Mouse (Mus musculus): ENCODE results near the gene Ak2.

The Ak2 gene

DNA sequence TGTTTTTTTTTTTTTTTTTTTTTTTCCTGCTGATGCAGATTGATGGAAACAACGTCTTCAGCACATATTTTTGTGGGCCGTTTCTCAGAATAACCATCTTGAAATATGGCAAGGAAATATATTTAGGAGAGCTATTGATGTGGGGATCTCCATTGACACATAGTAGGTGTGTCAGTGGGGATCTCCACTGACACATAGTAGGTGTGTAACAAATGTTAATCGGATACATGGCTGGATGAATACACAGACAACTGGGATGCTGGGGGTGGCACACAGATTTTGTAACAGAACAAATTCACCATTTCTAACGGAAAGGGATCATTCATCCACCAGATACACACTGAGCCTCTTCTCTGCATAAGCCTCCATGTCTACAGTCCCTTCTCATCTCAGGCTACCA is 58.6 kb downstream of the Ak2 start:
- no peak for DNase-seq

DNA sequence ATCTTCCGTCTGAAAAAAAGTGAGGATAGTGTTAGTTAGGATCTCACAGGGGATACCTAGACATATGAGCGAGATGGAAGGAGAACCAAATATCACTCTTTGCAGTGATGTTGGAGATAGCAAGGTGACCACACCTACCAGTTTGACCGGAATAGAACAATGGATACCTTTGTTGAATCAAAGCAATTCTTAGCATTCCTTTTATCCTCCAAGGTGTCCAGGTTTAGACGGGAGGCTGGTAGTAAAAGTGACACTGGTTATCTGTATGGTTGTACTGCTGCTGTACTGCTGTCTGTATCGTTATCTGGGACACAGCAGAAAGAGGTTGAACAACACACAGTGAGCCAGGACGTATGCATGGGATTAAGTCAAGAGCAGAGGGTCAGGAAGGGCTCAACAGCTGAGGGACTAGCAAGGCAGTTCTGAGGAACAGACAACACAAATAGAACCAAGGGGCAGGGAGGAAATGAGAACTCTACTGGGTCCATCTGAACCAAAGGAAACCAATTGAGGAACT is 59.2 kb downstream of the Ak2 start:
- no peak for DNase-seq

DNA sequence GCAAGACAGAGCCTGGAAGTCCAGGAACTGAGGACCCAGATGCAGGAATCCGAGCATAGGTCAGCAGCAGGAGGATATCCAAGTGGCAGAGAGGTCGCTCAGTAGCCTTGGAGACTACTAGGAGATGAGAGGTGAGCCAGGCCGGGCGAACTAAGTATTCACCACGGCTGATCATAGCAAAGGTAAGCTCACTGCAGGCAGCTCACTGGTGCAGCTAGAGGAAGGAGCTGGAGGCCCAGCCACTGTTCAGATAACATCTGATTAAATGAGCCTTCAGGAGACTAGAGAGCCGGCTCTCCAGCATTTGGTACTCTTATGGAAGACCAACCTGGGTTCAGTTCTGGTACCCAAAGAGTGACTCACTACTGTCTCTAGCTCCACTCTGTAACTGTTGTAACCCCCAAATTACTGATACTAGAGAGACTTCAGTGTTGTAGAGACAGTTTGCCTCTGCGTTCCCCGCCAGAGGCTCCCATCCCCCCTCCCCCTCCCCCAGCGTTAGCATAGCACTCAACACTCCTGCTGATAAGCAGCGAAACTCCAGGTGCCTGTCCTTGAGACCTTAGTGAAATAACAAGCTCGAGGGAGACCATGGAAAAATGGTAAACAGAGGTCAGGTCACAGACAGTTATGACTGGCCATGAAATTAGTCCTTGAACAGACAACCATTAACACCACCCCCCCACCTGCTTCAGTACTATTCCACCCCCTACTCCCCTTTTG is 59.9 kb downstream of the Ak2 start:
- no peak for DNase-seq

GRCm38 (mm10) chr4:129054757-129055156 is 63.0 kb downstream of the Ak2 start:
- DNase-seq: no peak

- DNase-seq: no peak
Observed at GRCm38 (mm10) chr4:129055562-129055961, 63.8 kb downstream of the Ak2 start.

DNA sequence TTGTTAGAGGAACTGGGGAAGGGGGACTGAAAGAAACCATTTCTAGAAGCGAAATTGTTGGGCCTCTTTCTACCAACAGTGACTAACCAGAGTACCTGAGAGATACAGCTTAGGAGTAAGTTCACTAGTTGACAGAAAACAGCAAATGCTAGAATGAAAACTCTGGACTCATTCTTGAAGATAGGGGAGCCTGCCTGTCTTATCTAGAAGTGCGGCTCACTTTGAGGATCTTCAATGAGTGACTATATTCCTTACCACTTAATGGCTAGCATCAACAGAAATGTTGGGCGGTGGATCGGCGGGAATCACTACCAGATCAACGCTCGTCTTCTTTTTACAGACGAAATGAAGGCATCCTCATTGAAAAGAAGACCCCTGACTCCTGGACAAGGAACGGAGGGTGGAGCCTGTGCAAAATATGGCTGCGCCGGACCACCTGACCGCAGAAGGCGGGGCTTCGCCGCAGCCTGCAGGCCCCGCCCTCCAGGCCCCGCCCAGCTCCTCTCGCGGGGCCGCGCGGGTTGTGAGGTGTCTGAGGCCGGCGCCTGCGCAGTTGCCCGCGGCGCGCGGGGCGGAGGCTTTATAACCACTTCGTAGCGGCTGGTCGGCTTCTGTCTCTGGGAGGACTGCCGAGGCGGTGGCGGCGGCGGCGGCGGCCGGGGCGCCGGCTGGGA is 65.9 kb downstream of the Ak2 start:
- peak; percentile 97 for DNase-seq

DNA sequence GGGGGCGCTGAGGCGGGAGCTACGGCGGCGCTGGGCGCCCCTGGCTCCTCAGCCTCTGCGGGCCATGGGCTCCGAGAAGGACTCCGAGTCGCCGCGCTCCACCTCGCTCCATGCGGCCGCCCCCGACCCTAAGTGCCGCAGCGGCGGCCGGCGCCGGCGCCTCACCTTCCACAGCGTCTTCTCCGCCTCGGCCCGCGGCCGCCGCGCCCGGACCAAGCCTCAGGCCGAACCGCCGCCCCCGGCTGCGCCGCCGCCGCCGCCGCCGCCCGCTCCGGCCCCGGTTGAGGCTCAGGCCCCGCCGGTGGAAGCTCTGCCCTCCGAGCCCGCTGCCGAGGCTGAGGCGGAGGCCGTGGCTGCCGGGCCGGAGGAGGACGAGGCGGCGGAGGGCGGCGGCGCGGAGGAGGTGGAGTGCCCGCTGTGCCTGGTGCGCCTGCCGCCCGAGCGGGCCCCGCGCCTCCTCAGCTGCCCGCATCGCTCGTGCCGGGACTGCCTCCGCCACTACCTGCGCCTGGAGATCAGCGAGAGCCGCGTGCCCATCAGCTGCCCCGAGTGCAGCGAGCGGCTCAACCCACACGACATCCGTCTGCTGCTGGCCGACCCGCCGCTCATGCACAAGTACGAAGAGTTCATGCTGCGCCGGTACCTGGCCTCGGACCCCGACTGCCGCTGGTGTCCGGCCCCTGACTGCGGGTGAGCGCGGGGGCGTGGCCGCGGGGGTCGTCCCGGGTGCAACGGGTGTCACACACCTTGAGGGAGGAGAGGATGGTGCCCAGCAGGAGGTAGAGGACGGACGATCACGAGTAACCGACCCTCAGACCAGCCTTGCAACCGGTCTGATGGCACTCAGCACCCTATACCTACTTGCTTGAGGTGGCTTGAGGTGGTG is 66.7 kb downstream of the Ak2 start, which contains the start of gene Rnf19b:
TSS of gene Rnf19b (plus strand) at position 65 of the 886 bp plus-strand sequence.
- peak; percentile 39 for DNase-seq

DNA sequence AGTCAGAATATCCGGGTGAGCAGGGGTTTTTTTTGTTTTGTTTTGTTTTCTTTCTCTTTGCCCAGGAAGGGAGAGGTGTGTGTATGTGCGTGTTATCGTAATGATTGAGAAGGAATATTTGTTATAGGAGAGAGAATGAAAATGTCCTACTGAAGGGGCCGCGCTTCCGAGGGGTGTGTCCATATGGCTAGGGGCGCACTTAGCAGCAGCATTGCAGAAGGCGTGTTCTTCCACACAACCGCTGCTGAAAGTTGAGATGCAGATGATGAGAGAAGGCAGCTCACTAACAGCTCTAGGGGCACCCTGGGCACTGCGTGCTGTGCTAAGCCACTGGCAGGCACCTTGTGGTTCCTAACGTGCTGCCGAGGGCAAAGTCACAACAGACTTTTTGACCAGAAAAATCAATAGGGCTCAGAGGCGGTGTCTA is 67.4 kb downstream of the Ak2 start:
- peak; percentile 45 for DNase-seq

- peak; percentile 55 for DNase-seq
Observed at GRCm38 (mm10) chr4:129059922-129060321, 68.2 kb downstream of the Ak2 start.

Measured in kidney, adult 9 months (tissue).